Mouse (Mus musculus) layer of hippocampus, postnatal 10 days (tissue): ENCODE data around the gene Lpcat4. TPM values are rescaled to one million over a fixed set of nuclear protein-coding genes. Genes with fewer than 3 reads are reported as not detected.

Experiments used
- total RNA-seq, 2 experiments: library from RNA; stranded (reverse); gene quantifications; 2 replicates each; pipeline ENCODE4 v1.2.3; 2021

The Lpcat4 gene
- total RNA-seq, 2 experiments from 2014 or later: 59.7 to 62.4 TPM

Other genes starting within 250 kb of the Lpcat4 start
- not detected for gene Olfr1309, start 249.2 kb upstream of the Lpcat4 start, total RNA-seq
- gene Olfr1310, start 226.8 kb upstream of the Lpcat4 start, total RNA-seq: not detected
- gene Olfr1311, start 215.1 kb upstream of the Lpcat4 start, total RNA-seq: not detected
- not detected for gene Olfr1312, start 189.2 kb upstream of the Lpcat4 start, total RNA-seq
- gene Olfr1313, start 161.6 kb upstream of the Lpcat4 start, total RNA-seq: not detected
- not detected for gene Olfr1314, start 142.7 kb upstream of the Lpcat4 start, total RNA-seq
- gene Olfr1315-ps1, start 124.0 kb upstream of the Lpcat4 start, total RNA-seq: not detected
- not detected for gene Olfr1316, start 104.5 kb upstream of the Lpcat4 start, total RNA-seq
- gene Olfr1317, start 99.1 kb upstream of the Lpcat4 start, total RNA-seq: not detected
- gene Olfr1318, start 85.3 kb upstream of the Lpcat4 start, total RNA-seq: not detected
- not detected for gene Nutm1, start 19.8 kb downstream of the Lpcat4 start, total RNA-seq
- 10 to 100 TPM; 61.9 to 80.6 TPM for gene Nop10, start 22.5 kb downstream of the Lpcat4 start, total RNA-seq
- 10 to 100 TPM; 81.2 to 83.7 TPM for gene Slc12a6, start 26.4 kb downstream of the Lpcat4 start, total RNA-seq
- gene Gm21985, start 26.8 kb downstream of the Lpcat4 start, total RNA-seq: 1 to 10 TPM; 1.0 to 1.3 TPM
- 100 to 1,000 TPM; 146 to 165 TPM for gene Emc4, start 128.6 kb downstream of the Lpcat4 start, total RNA-seq
- 10 to 100 TPM; 14.9 to 15.2 TPM for gene Katnbl1, start 139.7 kb downstream of the Lpcat4 start, total RNA-seq
- 10 to 100 TPM; 32.8 to 33.3 TPM for gene Emc7, start 215.5 kb downstream of the Lpcat4 start, total RNA-seq
- gene Chrm5, start 241.3 kb downstream of the Lpcat4 start, total RNA-seq: 10 to 100 TPM; 15.3 to 15.8 TPM